Mouse (Mus musculus): Measurements from ENCODE around the gene Dnajc3.

GRCm38 (mm10) chr14:118929779-118930178 lies 8.0 kb upstream of the Dnajc3 start:
- TF ChIP-seq POLR2A (IDR thresholded peaks at IDR 0.05; ENCODE audit: low read depth, low read length) (no peak), CTCF (IDR thresholded peaks at IDR 0.05; ENCODE audit: extremely low read depth, insufficient read length, insufficient replicate concordance, low read depth, low read length) (no peak)

All from small intestine, adult 2 months (tissue).